Mouse (Mus musculus): ENCODE results near the gene Nop10. TPM values are rescaled to one million over a fixed set of nuclear protein-coding genes. Genes with fewer than 3 reads are reported as not detected.

Nop10 gene
- polyA plus RNA-seq, 2 experiments, result 150 to 210 TPM

DNA sequence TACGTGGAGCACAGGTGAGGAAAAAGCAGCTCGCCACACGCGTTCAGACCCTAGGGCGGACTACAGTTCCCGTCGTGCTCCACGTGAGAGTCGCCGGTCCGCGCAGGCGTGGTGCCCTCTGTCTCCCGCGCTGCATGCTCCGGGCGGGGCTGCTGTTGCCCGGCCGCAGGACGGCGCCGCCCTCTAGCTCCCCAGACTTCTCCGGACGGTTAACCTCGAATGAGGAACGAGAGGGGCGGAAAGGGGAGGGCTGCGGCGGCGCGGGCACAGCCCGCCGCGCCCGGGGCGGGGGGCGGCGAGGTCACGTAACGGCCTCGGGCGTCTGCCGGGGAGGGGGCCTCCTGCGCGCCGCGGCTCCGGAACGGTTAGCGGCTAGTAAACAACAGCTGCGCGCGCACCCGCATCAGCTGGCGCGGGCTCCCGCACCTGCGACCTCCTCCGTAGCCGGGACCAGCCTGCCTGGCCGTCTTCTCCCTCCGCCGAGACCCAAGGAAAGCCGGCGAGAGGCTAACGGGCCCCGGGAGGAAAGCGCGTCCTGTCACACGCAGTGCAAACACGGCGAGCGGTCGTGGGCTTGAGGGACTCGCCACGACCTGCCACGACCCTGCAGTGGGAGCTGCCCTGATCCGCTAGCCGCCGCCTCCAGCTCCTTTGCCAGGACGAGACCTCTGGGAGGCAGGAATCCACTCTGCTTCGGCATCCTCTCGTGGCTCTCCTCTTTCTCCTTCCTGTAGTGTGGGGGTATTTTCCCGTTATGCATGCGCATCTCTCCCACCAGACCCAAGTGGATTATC is 3.9 kb downstream of the Nop10 start, which contains the start of gene Slc12a6:
TSS of gene Slc12a6 (plus strand) at position 378 of the 794 bp plus-strand sequence.
- DNase-seq (ENCODE audit: low spot score) (peak; percentile 89), ATAC-seq (ENCODE audit: low FRiP score, low read depth) (peak; percentile 93)
- Histone ChIP-seq H3K4me3 (replicated peaks; ENCODE audit: low read length) (peak within 1 kb of the TSS; percentile 78), H3K4me1 (ENCODE audit: control insufficient read depth, insufficient read depth, low read length) (peaks cover 12% of the 10 kb centered on the region), H3K9me3 (ENCODE audit: control insufficient read depth, low read length) (no peaks in the 10 kb centered on the region), H3K27me3 (ENCODE audit: control insufficient read depth, insufficient read depth, low read length) (no peaks in the 10 kb centered on the region), H3K9ac (ENCODE audit: low read depth, low read length, severe bottlenecking) (peak within 1 kb of the TSS; percentile 78), H3K36me3 (ENCODE audit: control insufficient read depth, insufficient read depth, low read length) (no peaks in the 10 kb centered on the region), H3K27ac (replicated peaks; ENCODE audit: low read depth, low read length) (peak within 1 kb of the TSS; percentile 78), H3K4me2 (replicated peaks; ENCODE audit: low read depth, low read length, severe bottlenecking) (peak within 1 kb of the TSS; percentile 84)
- 0 out of 2 replicates have a peak, but pooled peaks have one; percentile 15 for TF ChIP-seq POLR2A (IDR thresholded peaks at IDR 0.05; ENCODE audit: borderline replicate concordance, extremely low read depth, insufficient read depth, insufficient read length)
- under 1% methylated on average over 65 of the region's 85 CpGs for WGBS

DNA sequence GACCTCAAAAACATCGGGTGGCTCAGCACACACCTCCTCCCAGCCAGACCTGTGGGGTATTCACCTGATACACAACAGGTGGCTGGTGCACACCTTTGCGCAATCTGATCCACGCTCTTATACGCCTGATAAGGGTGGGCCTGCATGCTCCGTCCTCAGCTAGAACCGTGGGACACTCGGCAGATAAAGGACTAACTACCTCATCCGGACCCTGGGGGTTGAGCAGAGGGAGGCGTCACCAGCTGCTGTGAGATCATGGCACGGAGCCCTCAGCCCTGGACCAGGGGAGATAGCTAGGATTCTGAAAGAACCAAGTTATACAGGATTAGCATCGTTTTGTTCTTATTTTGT is 4.5 kb downstream of the Nop10 start, which contains the start of gene Gm21985:
TSS of gene Gm21985 (plus strand) at position 73 of the 351 bp plus-strand sequence.
- H3K36me3 ChIP-seq (ENCODE audit: control insufficient read depth, insufficient read depth, low read length), result no peaks in the 10 kb centered on the region
- H3K4me1 ChIP-seq (ENCODE audit: control insufficient read depth, insufficient read depth, low read length), result peaks cover 12% of the 10 kb centered on the region
- DNase-seq (ENCODE audit: low spot score), result peak; percentile 40
- H3K4me3 ChIP-seq (replicated peaks; ENCODE audit: low read length), result peak within 1 kb of the TSS; percentile 78
- ATAC-seq (ENCODE audit: low FRiP score, low read depth), result peak; percentile 25
- no peaks in the 10 kb centered on the region for H3K9me3 ChIP-seq (ENCODE audit: control insufficient read depth, low read length)
- H3K4me2 ChIP-seq (replicated peaks; ENCODE audit: low read depth, low read length, severe bottlenecking), result peak within 1 kb of the TSS; percentile 84
- H3K9ac ChIP-seq (ENCODE audit: low read depth, low read length, severe bottlenecking), result peak within 1 kb of the TSS; percentile 78
- TF ChIP-seq POLR2A (IDR thresholded peaks at IDR 0.05; ENCODE audit: borderline replicate concordance, extremely low read depth, insufficient read depth, insufficient read length), result no peak
- H3K27me3 ChIP-seq (ENCODE audit: control insufficient read depth, insufficient read depth, low read length), result no peaks in the 10 kb centered on the region
- WGBS, result 1% methylated on average over 11 of the region's 11 CpGs
- peak within 1 kb of the TSS; percentile 78 for H3K27ac ChIP-seq (replicated peaks; ENCODE audit: low read depth, low read length)

DNA sequence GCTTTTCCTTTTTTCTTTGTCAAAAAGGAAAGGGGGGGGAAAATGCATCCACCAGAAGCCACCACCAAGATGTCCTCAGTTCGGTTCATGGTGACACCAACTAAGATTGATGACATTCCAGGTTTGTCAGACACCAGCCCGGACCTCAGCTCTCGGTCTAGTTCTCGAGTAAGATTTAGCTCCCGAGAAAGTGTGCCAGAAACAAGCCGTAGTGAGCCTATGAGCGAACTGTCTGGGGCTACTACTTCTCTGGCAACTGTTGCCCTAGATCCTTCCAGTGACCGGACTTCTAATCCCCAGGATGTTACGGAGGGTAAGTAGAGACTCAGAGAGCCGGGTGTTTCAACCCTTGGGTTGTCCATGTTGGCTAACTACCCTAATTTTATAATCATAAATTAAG is 5.1 kb downstream of the Nop10 start:
- no peak overlapping the region for H3K9ac ChIP-seq (ENCODE audit: low read depth, low read length, severe bottlenecking)

DNA sequence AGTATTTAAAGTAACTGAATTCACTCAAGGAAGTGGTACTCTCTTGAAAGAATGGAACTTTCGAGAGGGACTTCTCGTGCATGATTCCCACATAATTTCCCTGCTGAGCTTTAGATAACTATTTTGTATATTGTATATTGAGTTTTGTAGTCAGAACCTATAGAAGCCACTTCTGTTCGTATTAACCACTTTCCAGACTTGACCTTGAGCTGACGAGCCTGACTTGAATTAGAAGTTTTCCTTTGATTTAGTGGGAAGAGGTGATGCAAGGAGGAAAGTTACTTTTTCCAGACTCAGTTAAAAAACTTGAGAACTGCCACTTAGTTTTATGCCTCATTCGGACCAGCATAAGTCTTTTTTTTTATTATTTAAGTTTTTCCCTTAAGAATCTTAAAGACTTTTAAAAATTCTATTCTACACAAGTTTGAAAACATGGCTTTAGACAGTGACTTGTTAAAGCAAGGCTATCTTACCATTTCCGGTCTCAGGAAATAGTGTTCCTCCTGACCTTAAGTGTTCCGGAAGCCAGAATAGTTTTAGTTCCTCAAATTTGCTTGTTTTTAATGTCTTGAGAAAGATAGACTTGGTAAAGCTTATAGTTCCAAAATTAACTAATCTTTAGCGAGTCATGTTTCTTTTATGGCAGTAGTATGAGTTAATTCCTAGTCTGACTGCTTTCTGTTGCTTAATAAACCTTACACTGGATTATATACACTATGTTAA is 6.0 kb downstream of the Nop10 start:
- Histone ChIP-seq H3K27me3 (ENCODE audit: control insufficient read depth, insufficient read depth, low read length) (no peaks in the 10 kb centered on the region), H3K4me1 (ENCODE audit: control insufficient read depth, insufficient read depth, low read length) (peaks cover 10% of the 10 kb centered on the region), H3K4me3 (replicated peaks; ENCODE audit: low read length) (no peak overlapping the region), H3K36me3 (ENCODE audit: control insufficient read depth, insufficient read depth, low read length) (no peaks in the 10 kb centered on the region), H3K9ac (ENCODE audit: low read depth, low read length, severe bottlenecking) (no peak overlapping the region), H3K9me3 (ENCODE audit: control insufficient read depth, low read length) (no peaks in the 10 kb centered on the region), H3K4me2 (replicated peaks; ENCODE audit: low read depth, low read length, severe bottlenecking) (peak overlapping the region; percentile 84), H3K27ac (replicated peaks; ENCODE audit: low read depth, low read length) (no peak overlapping the region)
- no peak for TF ChIP-seq POLR2A (IDR thresholded peaks at IDR 0.05; ENCODE audit: borderline replicate concordance, extremely low read depth, insufficient read depth, insufficient read length)
- 70% methylated on average over 8 of the region's 8 CpGs for WGBS
- DNase-seq (ENCODE audit: low spot score) (no peak), ATAC-seq (ENCODE audit: low FRiP score, low read depth) (no peak)

More for the DNA sequence above, 5.1 kb downstream of the Nop10 start:
- peaks cover 12% of the 10 kb centered on the region for H3K4me1 ChIP-seq (ENCODE audit: control insufficient read depth, insufficient read depth, low read length)
- 33% methylated on average over 10 of the region's 10 CpGs for WGBS
- H3K4me2 ChIP-seq (replicated peaks; ENCODE audit: low read depth, low read length, severe bottlenecking), result peak overlapping the region; percentile 84
- no peaks in the 10 kb centered on the region for H3K9me3 ChIP-seq (ENCODE audit: control insufficient read depth, low read length)
- H3K36me3 ChIP-seq (ENCODE audit: control insufficient read depth, insufficient read depth, low read length), result no peaks in the 10 kb centered on the region
- DNase-seq (ENCODE audit: low spot score) (no peak), ATAC-seq (ENCODE audit: low FRiP score, low read depth) (no peak)
- no peak overlapping the region for H3K27ac ChIP-seq (replicated peaks; ENCODE audit: low read depth, low read length)
- no peak for TF ChIP-seq POLR2A (IDR thresholded peaks at IDR 0.05; ENCODE audit: borderline replicate concordance, extremely low read depth, insufficient read depth, insufficient read length)
- H3K27me3 ChIP-seq (ENCODE audit: control insufficient read depth, insufficient read depth, low read length), result no peaks in the 10 kb centered on the region
- H3K4me3 ChIP-seq (replicated peaks; ENCODE audit: low read length), result peak overlapping the region; percentile 78

DNA sequence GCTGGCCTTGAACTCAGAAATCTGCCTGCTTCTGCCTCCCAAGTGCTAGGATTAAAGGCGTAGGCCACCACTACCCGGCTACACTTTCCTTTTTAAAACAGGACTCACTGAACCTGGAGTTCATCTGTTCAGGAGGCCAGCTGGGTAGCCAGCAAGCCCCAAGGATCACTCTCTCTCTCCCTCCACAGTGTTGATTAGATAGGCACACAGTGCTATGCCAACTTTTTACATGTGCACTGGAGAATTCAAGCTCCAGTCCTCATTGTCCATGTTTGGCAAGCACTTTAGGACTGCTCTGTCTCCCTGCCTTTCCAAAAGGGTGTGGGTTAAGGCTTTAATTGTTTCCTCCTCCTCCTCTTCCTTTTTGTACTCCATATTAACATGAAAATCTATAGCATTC is 8.3 kb downstream of the Nop10 start:
- Histone ChIP-seq H3K36me3 (ENCODE audit: control insufficient read depth, insufficient read depth, low read length) (no peaks in the 10 kb centered on the region), H3K4me1 (ENCODE audit: control insufficient read depth, insufficient read depth, low read length) (peaks cover 6% of the 10 kb centered on the region; the same call in 1 of the 2 replicates), H3K4me3 (replicated peaks; ENCODE audit: low read length) (no peak overlapping the region), H3K27me3 (ENCODE audit: control insufficient read depth, insufficient read depth, low read length) (no peaks in the 10 kb centered on the region), H3K27ac (replicated peaks; ENCODE audit: low read depth, low read length) (no peak overlapping the region), H3K4me2 (replicated peaks; ENCODE audit: low read depth, low read length, severe bottlenecking) (no peak overlapping the region), H3K9me3 (ENCODE audit: control insufficient read depth, low read length) (no peaks in the 10 kb centered on the region), H3K9ac (ENCODE audit: low read depth, low read length, severe bottlenecking) (no peak overlapping the region)
- 92% methylated on average over 2 of the region's 2 CpGs for WGBS
- ATAC-seq (ENCODE audit: low FRiP score, low read depth), result no peak
- TF ChIP-seq POLR2A (IDR thresholded peaks at IDR 0.05; ENCODE audit: borderline replicate concordance, extremely low read depth, insufficient read depth, insufficient read length), result no peak
- no peak for DNase-seq (ENCODE audit: low spot score)
